Mouse (Mus musculus) lung, adult 2 months (tissue): ENCODE data around the gene Hhip.

Experiments used
- CTCF ChIP-seq: fragments of 200-500 bp; IDR thresholded peaks from 2 replicates; pipeline ENCODE4 v1.5.1; 2011; ENCODE audit warnings: mild to moderate bottlenecking, low read length, control low read depth; ENCODE audit not compliant: insufficient read depth
- POLR2A ChIP-seq: fragments of 200-500 bp; IDR thresholded peaks from 2 replicates; pipeline ENCODE4 v1.6.1; 2011; ENCODE audit warnings: low read depth, mild to moderate bottlenecking, control low read depth, low read length, borderline replicate concordance; ENCODE audit errors: extremely low read depth

- TF ChIP-seq CTCF (no peak), POLR2A (no peak)
Measured at GRCm38 (mm10) chr8:80020469-80020868, 37.3 kb downstream of the Hhip start.
